Mouse (Mus musculus) lung, embryonic 16.5 days (tissue): Measurements from ENCODE around the gene Cbr2. TPM values are rescaled to one million over a fixed set of nuclear protein-coding genes. Genes with fewer than 3 reads are reported as not detected.
"Not testable (repeated sequence)": the region's sequence is repeated elsewhere in the genome, so short reads cannot be mapped to it uniquely, and the experiment has no call there.

Experiments
- ATAC-seq: fragments of 200-750 bp; cut with Nextera tagmentation; 2 replicates; pipeline ENCODE4 v1.8.0; 2017; ENCODE audit warnings: low read depth, mild to moderate bottlenecking, moderate library complexity
- H3K27ac ChIP-seq: fragments of 300-500 bp; sonication (generic); 2 replicates; pipeline ENCODE4 v1.5.1; 2014; ENCODE audit warnings: mild to moderate bottlenecking, control low read depth, low read length
- H3K27me3 ChIP-seq: fragments of 300-500 bp; sonication (generic); 2 replicates; pipeline ENCODE4 v1.6.1; 2014; ENCODE audit warnings: low read depth, low read length, mixed read lengths; ENCODE audit not compliant: control insufficient read depth, insufficient read depth
- H3K36me3 ChIP-seq: fragments of 300-500 bp; sonication (generic); 2 replicates; pipeline ENCODE4 v1.6.1; 2014; ENCODE audit warnings: low read length; ENCODE audit not compliant: control insufficient read depth, insufficient read depth
- H3K4me1 ChIP-seq: fragments of 300-500 bp; sonication (generic); replicated peaks from 2 replicates; pipeline ENCODE4 v1.6.1; 2014; ENCODE audit warnings: low read length, mixed read lengths; ENCODE audit not compliant: control insufficient read depth, insufficient read depth
- H3K4me2 ChIP-seq: fragments of 300-500 bp; sonication (generic); 2 replicates; pipeline ENCODE4 v1.6.1; 2014; ENCODE audit warnings: low read depth, low read length, control low read depth
- H3K4me3 ChIP-seq: fragments of 300-500 bp; sonication (generic); 2 replicates; pipeline ENCODE4 v1.5.1; 2014; ENCODE audit warnings: mild to moderate bottlenecking, low read length, control low read depth
- H3K9ac ChIP-seq: fragments of 300-500 bp; sonication (generic); 2 replicates; pipeline ENCODE4 v1.6.1; 2014; ENCODE audit warnings: low read length, control low read depth
- H3K9me3 ChIP-seq: fragments of 300-500 bp; sonication (generic); 2 replicates; pipeline ENCODE4 v1.6.1; 2016; ENCODE audit warnings: low read length; ENCODE audit not compliant: control insufficient read depth
- WGBS: fragments of 180-500 bp; shearing (Covaris S2); extraction: QIAGEN DNeasy Blood & Tissue Kit; methylation state at CpG from one replicate; pipeline ENCODE4 v1.1.7; 2014; 5-methylcytosine and 5-hydroxymethylcytosine counted together
- polyA plus RNA-seq: library from polyadenylated mRNA; unstranded; fragments of >200 nt; fragmentation: Nextera tagmentation; extraction: Ambion mirVana; gene quantifications from 2 replicates; pipeline ENCODE4 v1.2.1, GENCODE M21; 2015

Cbr2 gene
- polyA plus RNA-seq, 1 experiment from 2014 or later, result 194 TPM

- H3K9ac ChIP-seq, result no peak overlapping the region
- H3K27me3 ChIP-seq, result no peaks in the 10 kb centered on the region
- H3K27ac ChIP-seq, result no peak overlapping the region
- no peak for ATAC-seq
- H3K36me3 ChIP-seq, result no peaks in the 10 kb centered on the region
- H3K4me1 ChIP-seq, result no peaks in the 10 kb centered on the region
- no peaks in the 10 kb centered on the region for H3K9me3 ChIP-seq
- no peak overlapping the region for H3K4me2 ChIP-seq
- 79% methylated on average over 5 of the region's 5 CpGs for WGBS
- H3K4me3 ChIP-seq, result no peak overlapping the region
These were observed 9.1 kb upstream of the Cbr2 start for GRCm38 (mm10) chr11:120740981-120741380.

GRCm38 (mm10) chr11:120736424-120736823 lies 4.5 kb upstream of the Cbr2 start:
- H3K27me3 ChIP-seq, result no peaks in the 10 kb centered on the region

GRCm38 (mm10) chr11:120733521-120733920 lies 1.6 kb upstream of the Cbr2 start:
- ATAC-seq, result peak; percentile 37; the same call in 1 of the 2 replicates
- WGBS, result 30% methylated on average over 6 of the region's 6 CpGs
- H3K36me3 ChIP-seq, result no peaks in the 10 kb centered on the region
- peak overlapping the region; percentile 70; the same call in 1 of the 2 replicates for H3K27ac ChIP-seq
- no peak overlapping the region for H3K4me2 ChIP-seq
- peaks cover 17% of the 10 kb centered on the region for H3K4me1 ChIP-seq
- no peaks in the 10 kb centered on the region for H3K27me3 ChIP-seq
- H3K4me3 ChIP-seq, result no peak overlapping the region
- no peaks in the 10 kb centered on the region for H3K9me3 ChIP-seq
- H3K9ac ChIP-seq, result no peak overlapping the region

More at GRCm38 (mm10) chr11:120736424-120736823, 4.5 kb upstream of the Cbr2 start:
- 63% methylated on average over 6 of the region's 6 CpGs for WGBS
- no peak overlapping the region for H3K4me2 ChIP-seq
- peaks cover 11% of the 10 kb centered on the region for H3K4me1 ChIP-seq
- no peak for ATAC-seq
- H3K36me3 ChIP-seq, result no peaks in the 10 kb centered on the region
- H3K9ac ChIP-seq, result no peak overlapping the region
- no peaks in the 10 kb centered on the region for H3K9me3 ChIP-seq
- H3K4me3 ChIP-seq, result no peak overlapping the region
- H3K27ac ChIP-seq, result no peak overlapping the region

- 80% methylated on average over 1 of the region's 1 CpGs for WGBS
- Histone ChIP-seq H3K27me3 (no peaks in the 10 kb centered on the region), H3K9ac (no peak overlapping the region), H3K9me3 (no peaks in the 10 kb centered on the region), H3K27ac (0 out of 2 replicates have a peak overlapping the region, but pooled peaks have one; percentile 7), H3K4me2 (no peak overlapping the region), H3K4me1 (peaks cover 22% of the 10 kb centered on the region), H3K36me3 (no peaks in the 10 kb centered on the region), H3K4me3 (no peak overlapping the region)
- ATAC-seq, result no peak
These were observed 519 bp downstream of the Cbr2 start for GRCm38 (mm10) chr11:120731395-120731794.

- ATAC-seq, result no peak
- H3K4me1 ChIP-seq, result peaks cover 25% of the 10 kb centered on the region
- 85% methylated on average over 10 of the region's 10 CpGs for WGBS
- H3K4me2 ChIP-seq, result no peak overlapping the region
- no peaks in the 10 kb centered on the region for H3K36me3 ChIP-seq
- H3K9me3 ChIP-seq, result no peaks in the 10 kb centered on the region
- H3K27ac ChIP-seq, result no peak overlapping the region
- H3K4me3 ChIP-seq, result no peak overlapping the region
- no peak overlapping the region for H3K9ac ChIP-seq
- no peaks in the 10 kb centered on the region for H3K27me3 ChIP-seq
These were observed 1.5 kb downstream of the Cbr2 start for GRCm38 (mm10) chr11:120730331-120730870.

- peak overlapping the region; percentile 41 for H3K4me2 ChIP-seq
- H3K27ac ChIP-seq, result peak overlapping the region; percentile 31; the same call in 1 of the 2 replicates
- not testable (repeated sequence) for H3K9me3 ChIP-seq, H3K36me3 ChIP-seq, H3K4me3 ChIP-seq, H3K27me3 ChIP-seq
- peaks cover 25% of the 10 kb centered on the region for H3K4me1 ChIP-seq
- ATAC-seq, result 0 out of 2 replicates have a peak, but pooled peaks have one; percentile 39
- H3K9ac ChIP-seq, result 0 out of 2 replicates have a peak overlapping the region, but pooled peaks have one; percentile 20
- WGBS, result 4% methylated on average over 18 of the region's 21 CpGs
These were observed 2.4 kb downstream of the Cbr2 start for GRCm38 (mm10) chr11:120729432-120730050.

- ATAC-seq, result no peak
- 70% methylated on average over 11 of the region's 11 CpGs for WGBS
- Histone ChIP-seq H3K4me1 (peaks cover 25% of the 10 kb centered on the region), H3K27ac (peak overlapping the region; percentile 31), H3K27me3 (no peaks in the 10 kb centered on the region), H3K4me3 (no peak overlapping the region), H3K9ac (0 out of 2 replicates have a peak overlapping the region, but pooled peaks have one; percentile 20), H3K36me3 (no peaks in the 10 kb centered on the region), H3K4me2 (peak overlapping the region; percentile 41; the same call in 1 of the 2 replicates), H3K9me3 (no peaks in the 10 kb centered on the region)
These were observed 3.2 kb downstream of the Cbr2 start for GRCm38 (mm10) chr11:120728530-120729240.

GRCm38 (mm10) chr11:120727564-120727963 lies 4.3 kb downstream of the Cbr2 start:
- no peak for ATAC-seq
- 48% methylated on average over 12 of the region's 12 CpGs for WGBS
- peaks cover 16% of the 10 kb centered on the region for H3K4me1 ChIP-seq
- no peak overlapping the region for H3K9ac ChIP-seq
- no peak overlapping the region for H3K4me3 ChIP-seq
- H3K36me3 ChIP-seq, result no peaks in the 10 kb centered on the region
- H3K27me3 ChIP-seq, result peaks cover 2% of the 10 kb centered on the region; the same call in 1 of the 2 replicates
- H3K27ac ChIP-seq, result no peak overlapping the region
- H3K9me3 ChIP-seq, result no peaks in the 10 kb centered on the region
- H3K4me2 ChIP-seq, result no peak overlapping the region

- H3K9me3 ChIP-seq, result no peaks in the 10 kb centered on the region
- peaks cover 4% of the 10 kb centered on the region for H3K27me3 ChIP-seq
- peak within 1 kb of the TSS; percentile 86 for H3K4me2 ChIP-seq
- peak within 1 kb of the TSS; percentile 80 for H3K9ac ChIP-seq
- H3K4me1 ChIP-seq, result peaks cover 18% of the 10 kb centered on the region
- 1% methylated on average over 14 of the region's 14 CpGs for WGBS
- H3K36me3 ChIP-seq, result no peaks in the 10 kb centered on the region
- peak; percentile 93 for ATAC-seq
- H3K4me3 ChIP-seq, result peak within 1 kb of the TSS; percentile 75
- peak within 1 kb of the TSS; percentile 15 for H3K27ac ChIP-seq
These were observed 4.8 kb downstream of the Cbr2 start, which contains the start of gene Dcxr for GRCm38 (mm10) chr11:120727169-120727527. TSS of gene Dcxr (minus strand) at chr11:120727281.
